Mouse (Mus musculus): Measurements from ENCODE around the gene Hdac7.

The Hdac7 gene

GRCm38 (mm10) chr15:97814703-97815102, 29.6 kb downstream of the Hdac7 start:
- no peak for DNase-seq (ENCODE audit: low spot score in 2 of 2)

- no peak for DNase-seq (ENCODE audit: low spot score in 2 of 2)
Observed at GRCm38 (mm10) chr15:97813452-97814204, 30.7 kb downstream of the Hdac7 start.

- DNase-seq (ENCODE audit: low spot score in 2 of 2), result no peak
Observed at GRCm38 (mm10) chr15:97812875-97813274, 31.4 kb downstream of the Hdac7 start.

GRCm38 (mm10) chr15:97812126-97812525, 32.2 kb downstream of the Hdac7 start:
- no peak for DNase-seq (ENCODE audit: low spot score in 2 of 2)

- DNase-seq (ENCODE audit: low spot score in 2 of 2), result no peak
Observed at GRCm38 (mm10) chr15:97811307-97811706, 33.0 kb downstream of the Hdac7 start.

GRCm38 (mm10) chr15:97810399-97810798, 33.9 kb downstream of the Hdac7 start:
- DNase-seq (ENCODE audit: low spot score in 2 of 2), result no peak

GRCm38 (mm10) chr15:97809942-97810341, 34.4 kb downstream of the Hdac7 start:
- no peak for DNase-seq (ENCODE audit: low spot score in 2 of 2)

GRCm38 (mm10) chr15:97809206-97809605, 35.1 kb downstream of the Hdac7 start:
- no peak for DNase-seq (ENCODE audit: low spot score in 2 of 2)

GRCm38 (mm10) chr15:97808532-97808931, 35.8 kb downstream of the Hdac7 start:
- no peak for DNase-seq (ENCODE audit: low spot score in 2 of 2)

GRCm38 (mm10) chr15:97807867-97808266, 36.4 kb downstream of the Hdac7 start:
- no peak for DNase-seq (ENCODE audit: low spot score in 2 of 2)

GRCm38 (mm10) chr15:97802575-97802974, 41.7 kb downstream of the Hdac7 start:
- no peak for DNase-seq (ENCODE audit: low spot score in 2 of 2)

GRCm38 (mm10) chr15:97801811-97802210, 42.5 kb downstream of the Hdac7 start:
- DNase-seq (ENCODE audit: low spot score in 2 of 2), result no peak

GRCm38 (mm10) chr15:97800853-97801252, 43.4 kb downstream of the Hdac7 start:
- no peak for DNase-seq (ENCODE audit: low spot score in 2 of 2)

- DNase-seq (ENCODE audit: low spot score in 2 of 2), result no peak
Observed at GRCm38 (mm10) chr15:97799446-97799845, 44.9 kb downstream of the Hdac7 start.

- no peak for DNase-seq (ENCODE audit: low spot score in 2 of 2)
Observed at GRCm38 (mm10) chr15:97798134-97798533, 46.2 kb downstream of the Hdac7 start.

- DNase-seq (ENCODE audit: low spot score in 2 of 2), result no peak
Observed at GRCm38 (mm10) chr15:97796674-97797310, 47.5 kb downstream of the Hdac7 start.

- no peak for DNase-seq (ENCODE audit: low spot score in 2 of 2)
Observed at GRCm38 (mm10) chr15:97795559-97796235, 48.6 kb downstream of the Hdac7 start.

GRCm38 (mm10) chr15:97794268-97794667, 50.0 kb downstream of the Hdac7 start:
- peak in 1 of 2 experiments; percentile 23 for DNase-seq (ENCODE audit: low spot score in 2 of 2)

GRCm38 (mm10) chr15:97793386-97794153, 50.7 kb downstream of the Hdac7 start:
- DNase-seq (ENCODE audit: low spot score in 2 of 2), result no peak

- DNase-seq (ENCODE audit: low spot score in 2 of 2), result no peak
Observed at GRCm38 (mm10) chr15:97791126-97791700, 53.1 kb downstream of the Hdac7 start.

GRCm38 (mm10) chr15:97789761-97790505, 54.4 kb downstream of the Hdac7 start:
- DNase-seq (ENCODE audit: low spot score in 2 of 2), result peak in 1 of 2 experiments; percentile 41
